Mouse (Mus musculus) hindbrain, embryonic 12.5 days (tissue): Measurements from ENCODE around the gene 9230104L09Rik. TPM values are rescaled to one million over a fixed set of nuclear protein-coding genes. Genes with fewer than 3 reads are reported as not detected.

Experiments
- ATAC-seq: fragments of 200-750 bp; cut with Nextera tagmentation; 2 replicates; pipeline ENCODE4 v1.8.0; 2017; ENCODE audit warnings: moderate TSS enrichment; ENCODE audit not compliant: low FRiP score
- H3K27ac ChIP-seq: fragments of 300-500 bp; sonication (generic); 2 replicates; pipeline ENCODE4 v1.5.1; 2016; ENCODE audit warnings: mild to moderate bottlenecking
- H3K27me3 ChIP-seq: fragments of 300-500 bp; sonication (generic); 2 replicates; pipeline ENCODE4 v1.6.1; 2016; ENCODE audit warnings: mild to moderate bottlenecking
- H3K36me3 ChIP-seq: fragments of 300-500 bp; sonication (generic); 2 replicates; pipeline ENCODE4 v1.6.1; 2016; ENCODE audit warnings: mild to moderate bottlenecking
- H3K4me1 ChIP-seq: fragments of 300-500 bp; sonication (generic); 2 replicates; pipeline ENCODE4 v1.6.1; 2016
- H3K4me2 ChIP-seq: fragments of 300-500 bp; sonication (generic); replicated peaks from 2 replicates; pipeline ENCODE4 v1.6.1; 2016; ENCODE audit warnings: mild to moderate bottlenecking
- H3K4me3 ChIP-seq: fragments of 300-500 bp; sonication (generic); 2 replicates; pipeline ENCODE4 v1.5.1; 2016; ENCODE audit warnings: mild to moderate bottlenecking
- H3K9ac ChIP-seq: fragments of 300-500 bp; sonication (generic); 2 replicates; pipeline ENCODE4 v1.6.1; 2016; ENCODE audit warnings: mild to moderate bottlenecking, moderate library complexity
- H3K9me3 ChIP-seq: fragments of 300-500 bp; sonication (generic); replicated peaks from 2 replicates; pipeline ENCODE4 v1.6.1; 2016; ENCODE audit warnings: mild to moderate bottlenecking
- WGBS: fragments of 180-500 bp; shearing (Covaris S2); methylation state at CpG from one replicate; pipeline ENCODE4 v1.1.7; 2016; 5-methylcytosine and 5-hydroxymethylcytosine counted together
- polyA plus RNA-seq: library from polyadenylated mRNA; unstranded; fragments of >200 nt; fragmentation: Nextera tagmentation; extraction: Ambion mirVana; gene quantifications from 2 replicates; pipeline ENCODE4 v1.2.1, GENCODE M21; 2016

Gene 9230104L09Rik
- polyA plus RNA-seq, 1 experiment from 2014 or later: not detected

DNA sequence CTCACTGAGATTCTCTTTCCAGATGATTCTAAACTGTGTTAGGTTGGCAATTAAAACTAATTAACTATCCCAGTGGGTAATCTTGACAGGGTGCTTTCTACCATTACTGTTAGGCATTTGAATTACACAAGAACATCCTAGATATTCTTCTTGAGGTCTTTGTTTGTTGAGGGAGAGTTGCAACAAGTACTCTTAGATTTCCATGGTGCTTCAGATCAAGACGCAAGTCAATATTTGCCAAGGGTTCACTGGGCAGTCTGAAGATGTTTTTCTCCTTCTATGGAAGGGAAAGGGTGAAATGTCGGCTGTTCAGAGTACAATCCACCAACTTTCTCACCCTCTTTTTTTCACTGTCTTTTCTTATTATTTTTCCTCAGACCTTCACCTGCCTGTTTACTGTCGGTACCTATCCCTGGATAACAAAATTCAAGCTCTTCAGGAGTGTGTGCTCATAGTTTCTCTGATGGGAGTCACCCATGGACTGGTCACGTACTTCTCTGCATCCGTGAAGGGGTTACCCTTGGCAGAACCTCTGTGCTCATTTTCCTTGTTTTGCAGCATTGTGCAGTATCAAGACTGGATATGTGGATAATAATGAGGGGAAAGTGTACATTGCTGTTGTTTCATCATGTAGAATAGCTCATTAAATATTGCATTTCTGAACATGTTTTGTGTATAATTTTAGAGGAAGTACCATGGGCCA lies 26.6 kb downstream of the 9230104L09Rik start:
- no peaks in the 10 kb centered on the region for H3K9me3 ChIP-seq
- no peak overlapping the region for H3K27ac ChIP-seq
- WGBS: 85% methylated on average over 5 of the region's 5 CpGs
- no peak for ATAC-seq
- H3K4me1 ChIP-seq: no peaks in the 10 kb centered on the region
- H3K4me3 ChIP-seq: no peak overlapping the region
- no peaks in the 10 kb centered on the region for H3K36me3 ChIP-seq
- no peaks in the 10 kb centered on the region for H3K27me3 ChIP-seq
- no peak overlapping the region for H3K9ac ChIP-seq
- no peak overlapping the region for H3K4me2 ChIP-seq

DNA sequence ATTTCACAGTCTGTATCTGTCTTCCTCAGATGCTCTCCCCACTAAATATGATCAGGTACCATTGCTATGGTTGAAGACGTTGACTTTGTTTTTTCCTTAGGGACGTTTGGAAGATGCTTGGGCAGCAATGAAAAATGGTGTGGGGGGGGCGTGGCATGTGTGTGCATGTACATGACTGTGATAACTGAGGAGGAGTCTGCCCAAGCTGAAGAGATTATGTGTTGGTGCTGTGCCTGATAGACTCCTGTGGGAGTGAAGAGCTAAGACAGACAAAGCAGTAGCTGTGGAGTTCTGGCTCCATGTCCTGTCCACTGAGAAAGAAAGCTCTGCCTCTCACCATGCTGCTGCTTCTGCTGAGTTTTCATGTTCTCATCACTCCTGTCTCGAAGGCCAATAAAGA lies 29.9 kb downstream of the 9230104L09Rik start, which contains the start of gene Cst9:
Gene Cst9, plus strand, starts transcription at position 236 of the 400 bp plus-strand sequence.
- H3K4me3 ChIP-seq: no peak within 1 kb of the TSS
- H3K27me3 ChIP-seq: no peaks in the 10 kb centered on the region
- H3K9me3 ChIP-seq: no peaks in the 10 kb centered on the region
- WGBS: 81% methylated on average over 4 of the region's 4 CpGs
- no peak within 1 kb of the TSS for H3K27ac ChIP-seq
- no peaks in the 10 kb centered on the region for H3K4me1 ChIP-seq
- H3K9ac ChIP-seq: no peak within 1 kb of the TSS
- no peaks in the 10 kb centered on the region for H3K36me3 ChIP-seq
- no peak within 1 kb of the TSS for H3K4me2 ChIP-seq
- no peak for ATAC-seq

DNA sequence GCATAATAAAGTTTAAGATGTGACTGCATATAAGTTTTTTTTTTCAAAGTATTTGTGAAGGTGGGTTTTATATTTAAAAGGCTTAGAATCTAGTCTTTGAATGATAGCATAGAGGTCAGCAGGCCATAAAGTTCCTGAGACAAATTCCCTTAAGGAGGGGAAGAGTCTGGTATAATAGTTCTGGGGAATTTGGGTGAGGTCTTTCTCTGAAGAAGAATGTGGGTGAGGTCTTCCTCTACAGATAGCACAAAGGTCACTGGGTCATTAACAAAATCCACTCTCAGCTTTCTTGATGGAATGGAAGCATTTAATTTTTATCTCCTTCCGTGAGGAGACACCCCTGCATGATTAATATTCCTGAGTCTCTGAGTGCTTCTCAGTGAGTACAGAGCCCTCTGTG lies 38.9 kb downstream of the 9230104L09Rik start:
- H3K9me3 ChIP-seq: no peaks in the 10 kb centered on the region
- ATAC-seq: no peak
- no peak overlapping the region for H3K9ac ChIP-seq
- WGBS: 81% methylated on average over 1 of the region's 1 CpGs
- H3K4me1 ChIP-seq: no peaks in the 10 kb centered on the region
- no peak overlapping the region for H3K4me3 ChIP-seq
- no peaks in the 10 kb centered on the region for H3K27me3 ChIP-seq
- H3K27ac ChIP-seq: no peak overlapping the region
- H3K4me2 ChIP-seq: no peak overlapping the region
- H3K36me3 ChIP-seq: no peaks in the 10 kb centered on the region

DNA sequence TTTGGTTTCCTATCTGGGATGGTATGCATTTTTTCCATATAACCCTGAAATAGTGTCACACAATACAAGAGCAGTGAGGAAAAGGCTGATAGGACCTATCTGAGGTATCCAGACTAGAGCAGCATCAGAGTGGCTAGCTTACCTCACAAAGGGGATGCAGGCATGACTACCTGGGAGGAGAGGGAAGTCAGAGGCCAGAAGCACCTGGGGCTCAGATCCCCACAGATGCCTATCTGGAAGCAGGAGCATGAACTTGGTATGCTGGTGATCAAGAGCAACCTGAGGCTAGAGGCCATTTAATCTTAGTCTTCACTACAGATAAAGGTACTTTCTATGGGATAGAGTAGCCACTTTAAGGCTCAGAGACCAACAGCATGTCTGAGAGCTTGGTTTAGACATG lies 44.9 kb downstream of the 9230104L09Rik start, which contains the start of gene Cst13:
Gene Cst13, plus strand, starts transcription at position 173 of the 400 bp plus-strand sequence.
- Histone ChIP-seq H3K4me3 (no peak within 1 kb of the TSS), H3K9me3 (no peaks in the 10 kb centered on the region), H3K9ac (no peak within 1 kb of the TSS), H3K4me1 (no peaks in the 10 kb centered on the region), H3K4me2 (no peak within 1 kb of the TSS), H3K36me3 (no peaks in the 10 kb centered on the region), H3K27me3 (no peaks in the 10 kb centered on the region), H3K27ac (no peak within 1 kb of the TSS)
- no peak for ATAC-seq

DNA sequence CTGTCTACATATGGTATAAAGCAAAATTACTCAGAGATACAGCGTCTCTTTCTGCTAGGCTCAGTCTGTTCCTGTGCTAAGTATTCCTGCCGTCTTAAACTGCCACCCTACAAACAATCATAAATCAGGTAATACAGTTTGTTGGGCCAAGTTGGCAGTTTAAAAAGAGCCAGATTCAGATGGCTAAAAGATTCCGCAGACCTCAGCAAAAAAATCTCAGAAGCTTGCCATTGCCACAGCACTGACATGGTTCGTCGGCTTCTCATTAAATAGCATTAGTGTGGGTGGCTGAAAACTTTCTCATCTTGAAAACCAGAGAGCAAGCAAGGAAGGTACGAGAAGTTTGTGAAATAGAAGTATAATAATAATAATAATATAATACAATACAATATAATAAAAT lies 58.1 kb downstream of the 9230104L09Rik start:
- Histone ChIP-seq H3K27ac (no peak overlapping the region), H3K36me3 (no peaks in the 10 kb centered on the region), H3K9ac (no peak overlapping the region), H3K27me3 (no peaks in the 10 kb centered on the region), H3K4me2 (no peak overlapping the region), H3K4me1 (no peaks in the 10 kb centered on the region), H3K4me3 (no peak overlapping the region), H3K9me3 (no peaks in the 10 kb centered on the region)
- 82% methylated on average over 6 of the region's 6 CpGs for whole genome bisulfite sequencing
- no peak for ATAC-seq

DNA sequence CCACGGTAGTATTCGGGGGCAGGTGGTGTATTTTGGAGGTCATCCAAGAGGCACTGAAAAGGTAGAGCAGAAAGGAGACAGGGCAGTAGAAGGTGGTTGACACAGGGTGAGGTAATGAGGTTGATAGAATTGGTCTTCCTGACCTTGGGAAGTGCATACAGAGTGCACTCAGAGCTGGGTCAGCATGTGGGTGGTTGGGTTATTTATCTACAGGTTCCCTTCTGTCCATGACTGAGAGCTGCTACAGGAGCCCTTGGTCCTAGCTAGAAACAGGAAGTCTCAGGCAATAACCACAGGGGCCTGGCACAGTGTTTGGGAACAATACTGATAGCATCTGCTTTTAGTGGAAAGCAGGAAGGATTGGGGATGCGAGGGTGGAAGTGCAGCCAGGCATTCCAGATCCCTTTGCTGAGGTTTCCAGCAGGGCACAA lies 63.3 kb downstream of the 9230104L09Rik start:
- Histone ChIP-seq H3K36me3 (no peaks in the 10 kb centered on the region), H3K27me3 (no peaks in the 10 kb centered on the region), H3K4me3 (no peak overlapping the region), H3K27ac (no peak overlapping the region), H3K4me2 (no peak overlapping the region), H3K9me3 (no peaks in the 10 kb centered on the region), H3K9ac (no peak overlapping the region), H3K4me1 (no peaks in the 10 kb centered on the region)
- ATAC-seq: no peak
- 79% methylated on average over 3 of the region's 3 CpGs for WGBS

DNA sequence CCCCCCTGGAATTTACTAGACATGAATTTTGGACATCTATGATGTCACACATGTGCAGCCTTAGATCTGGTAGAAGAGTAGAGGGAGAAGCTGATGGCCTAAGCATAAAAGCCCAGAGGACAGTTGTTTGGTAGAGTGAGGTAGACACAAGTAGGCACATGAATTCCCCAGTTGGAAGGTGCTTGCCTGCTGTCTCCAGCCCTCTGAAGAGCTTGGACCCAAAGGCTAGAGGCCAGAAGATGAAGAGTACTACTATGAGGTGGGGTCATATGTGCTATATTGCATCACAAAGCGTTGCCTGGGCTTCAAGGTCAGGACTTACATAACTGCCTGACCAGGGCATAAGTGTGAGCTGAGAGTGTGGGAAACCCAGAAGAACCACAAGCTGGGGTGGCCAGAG lies 66.4 kb downstream of the 9230104L09Rik start, which contains the start of gene Cst8:
Gene Cst8, plus strand, starts transcription at position 301 of the 400 bp plus-strand sequence.
- ATAC-seq: no peak
- Histone ChIP-seq H3K4me2 (no peak within 1 kb of the TSS), H3K9me3 (no peaks in the 10 kb centered on the region), H3K9ac (no peak within 1 kb of the TSS), H3K27ac (no peak within 1 kb of the TSS), H3K4me3 (no peak within 1 kb of the TSS), H3K27me3 (no peaks in the 10 kb centered on the region), H3K4me1 (no peaks in the 10 kb centered on the region), H3K36me3 (no peaks in the 10 kb centered on the region)
- WGBS: 90% methylated on average over 1 of the region's 1 CpGs

Other genes with a start within 250 kb of the 9230104L09Rik start
- 70.5 and 72.4 TPM in 2 replicates for gene Nxt1, start 192.4 kb downstream of the 9230104L09Rik start, polyA plus RNA-seq
- 21.4 and 22.5 TPM in 2 replicates for gene Gzf1, start 184.0 kb downstream of the 9230104L09Rik start, polyA plus RNA-seq
- 25.6 and 30.6 TPM in 2 replicates for gene Napb, start 132.6 kb downstream of the 9230104L09Rik start, polyA plus RNA-seq
- gene Cstl1, start 114.7 kb downstream of the 9230104L09Rik start, polyA plus RNA-seq: not detected in 2 replicates
- not detected in 2 replicates for gene Cst11, start 93.5 kb downstream of the 9230104L09Rik start, polyA plus RNA-seq
- gene 8030411F24Rik, start 83.0 kb downstream of the 9230104L09Rik start, polyA plus RNA-seq: not detected in 2 replicates
- not detected in 2 replicates for gene Cst12, start 75.7 kb downstream of the 9230104L09Rik start, polyA plus RNA-seq
- gene Cst8, start 66.3 kb downstream of the 9230104L09Rik start, polyA plus RNA-seq: not detected in 2 replicates
- gene Cst13, start 45.0 kb downstream of the 9230104L09Rik start, polyA plus RNA-seq: not detected in 2 replicates
- gene Cst9, start 29.9 kb downstream of the 9230104L09Rik start, polyA plus RNA-seq: not detected in 2 replicates
- 339 and 373 TPM in 2 replicates for gene Cst3, start 10.7 kb upstream of the 9230104L09Rik start, polyA plus RNA-seq
- not detected in 2 replicates for gene Gm1330, start 138.2 kb upstream of the 9230104L09Rik start, polyA plus RNA-seq
- not detected in 2 replicates for gene Gm10750, start 152.2 kb upstream of the 9230104L09Rik start, polyA plus RNA-seq